Mouse (Mus musculus): ENCODE data around the gene Rfx5. TPM values are rescaled to one million over a fixed set of nuclear protein-coding genes. Genes with fewer than 3 reads are reported as not detected.
A peak's percentile ranks its signal among the peaks of the same experiment; 100 is the strongest.
"Not testable (repeated sequence)": the region's sequence is repeated elsewhere in the genome, so short reads cannot be mapped to it uniquely, and the experiment has no call there.

Rfx5 gene
- 8.5 and 9.6 TPM in 2 replicates for polyA plus RNA-seq (2015; fragmentation: Nextera tagmentation; extraction: Ambion mirVana)

- H3K4me2 ChIP-seq: peak within 1 kb of the TSS; percentile 62
- peak; percentile 96 for ATAC-seq (ENCODE audit: insufficient read depth, low FRiP score, low read depth)
- WGBS: under 1% methylated on average over 50 of the region's 50 CpGs
Observed at GRCm38 (mm10) chr3:94953764-94954616, at the start of gene Rfx5. TSS of gene Rfx5 (plus strand) at chr3:94954075.

GRCm38 (mm10) chr3:94904759-94905158 lies 49.1 kb upstream of the Rfx5 start:
- 63% methylated on average over 3 of the region's 3 CpGs for WGBS
- not testable (repeated sequence) for H3K9ac ChIP-seq; H3K9me3 ChIP-seq; H3K4me1 ChIP-seq; H3K27ac ChIP-seq; H3K27me3 ChIP-seq (replicated peaks); ATAC-seq (ENCODE audit: insufficient read depth, low FRiP score, low read depth); H3K4me3 ChIP-seq (replicated peaks); H3K4me2 ChIP-seq; H3K36me3 ChIP-seq

More at GRCm38 (mm10) chr3:94953764-94954616, at the start of gene Rfx5:
- H3K27me3 ChIP-seq (replicated peaks): no peaks in the 10 kb centered on the region
- H3K9me3 ChIP-seq: no peaks in the 10 kb centered on the region
- peak within 1 kb of the TSS; percentile 96 for H3K27ac ChIP-seq
- 0 out of 2 replicates have a peak, but pooled peaks cover 13% of the 10 kb centered on the region for H3K4me1 ChIP-seq
- H3K4me3 ChIP-seq (replicated peaks): peak within 1 kb of the TSS; percentile 62
- H3K36me3 ChIP-seq: peaks cover 36% of the 10 kb centered on the region
- H3K9ac ChIP-seq: peak within 1 kb of the TSS; percentile 70

- Histone ChIP-seq H3K36me3 (no peaks in the 10 kb centered on the region), H3K9ac (no peak overlapping the region), H3K4me1 (no peaks in the 10 kb centered on the region), H3K9me3 (no peaks in the 10 kb centered on the region), H3K27me3 (replicated peaks) (no peaks in the 10 kb centered on the region), H3K4me3 (replicated peaks) (no peak overlapping the region), H3K27ac (no peak overlapping the region), H3K4me2 (no peak overlapping the region)
- no peak for ATAC-seq (ENCODE audit: insufficient read depth, low FRiP score, low read depth)
- WGBS: 57% methylated on average over 1 of the region's 1 CpGs
Observed at GRCm38 (mm10) chr3:94906482-94906881, 47.4 kb upstream of the Rfx5 start.

- no peaks in the 10 kb centered on the region for H3K9me3 ChIP-seq
- H3K36me3 ChIP-seq: no peaks in the 10 kb centered on the region
- no peaks in the 10 kb centered on the region for H3K4me1 ChIP-seq
- H3K27me3 ChIP-seq (replicated peaks): no peaks in the 10 kb centered on the region
- no peak overlapping the region for H3K27ac ChIP-seq
- H3K4me3 ChIP-seq (replicated peaks): no peak overlapping the region
- H3K4me2 ChIP-seq: no peak overlapping the region
- H3K9ac ChIP-seq: no peak overlapping the region
- no peak for ATAC-seq (ENCODE audit: insufficient read depth, low FRiP score, low read depth)
- WGBS: 59% methylated on average over 2 of the region's 2 CpGs
Observed at GRCm38 (mm10) chr3:94911050-94911693, 42.7 kb upstream of the Rfx5 start.

DNA sequence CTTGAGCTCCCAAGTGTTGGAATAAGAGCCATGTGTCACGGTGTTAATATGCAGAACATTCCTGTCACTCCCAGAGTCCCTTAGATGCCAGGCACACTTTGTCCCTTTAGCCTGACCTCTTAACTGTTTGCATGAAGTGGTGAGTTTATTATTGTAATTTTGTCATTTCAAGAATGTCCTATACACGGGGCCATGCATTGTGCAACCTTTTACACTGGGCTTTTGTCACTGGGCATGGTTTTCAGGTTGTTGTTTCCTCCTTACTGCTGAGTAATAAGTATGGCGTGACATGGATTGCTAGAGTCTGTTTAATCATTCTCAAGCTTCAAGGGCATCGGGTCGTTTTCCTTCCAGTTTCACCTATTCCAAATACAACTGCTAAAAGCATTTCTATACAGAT lies 40.1 kb upstream of the Rfx5 start:
- H3K9me3 ChIP-seq: no peaks in the 10 kb centered on the region
- no peak overlapping the region for H3K9ac ChIP-seq
- H3K4me3 ChIP-seq (replicated peaks): no peak overlapping the region
- WGBS: 45% methylated on average over 5 of the region's 5 CpGs
- H3K4me1 ChIP-seq: 0 out of 2 replicates have a peak, but pooled peaks cover 3% of the 10 kb centered on the region
- H3K27ac ChIP-seq: peak overlapping the region; percentile 42; the same call in 1 of the 2 replicates
- no peak for ATAC-seq (ENCODE audit: insufficient read depth, low FRiP score, low read depth)
- H3K27me3 ChIP-seq (replicated peaks): no peaks in the 10 kb centered on the region
- no peaks in the 10 kb centered on the region for H3K36me3 ChIP-seq
- no peak overlapping the region for H3K4me2 ChIP-seq

- H3K4me2 ChIP-seq: no peak overlapping the region
- 0 out of 2 replicates have a peak, but pooled peaks cover 3% of the 10 kb centered on the region for H3K4me1 ChIP-seq
- H3K9me3 ChIP-seq: no peaks in the 10 kb centered on the region
- H3K27ac ChIP-seq: no peak overlapping the region
- H3K36me3 ChIP-seq: no peaks in the 10 kb centered on the region
- H3K9ac ChIP-seq: no peak overlapping the region
- no peak for ATAC-seq (ENCODE audit: insufficient read depth, low FRiP score, low read depth)
- no peak overlapping the region for H3K4me3 ChIP-seq (replicated peaks)
- H3K27me3 ChIP-seq (replicated peaks): no peaks in the 10 kb centered on the region
- 75% methylated on average over 7 of the region's 7 CpGs for WGBS
Observed at GRCm38 (mm10) chr3:94915903-94916741, 37.8 kb upstream of the Rfx5 start.

DNA sequence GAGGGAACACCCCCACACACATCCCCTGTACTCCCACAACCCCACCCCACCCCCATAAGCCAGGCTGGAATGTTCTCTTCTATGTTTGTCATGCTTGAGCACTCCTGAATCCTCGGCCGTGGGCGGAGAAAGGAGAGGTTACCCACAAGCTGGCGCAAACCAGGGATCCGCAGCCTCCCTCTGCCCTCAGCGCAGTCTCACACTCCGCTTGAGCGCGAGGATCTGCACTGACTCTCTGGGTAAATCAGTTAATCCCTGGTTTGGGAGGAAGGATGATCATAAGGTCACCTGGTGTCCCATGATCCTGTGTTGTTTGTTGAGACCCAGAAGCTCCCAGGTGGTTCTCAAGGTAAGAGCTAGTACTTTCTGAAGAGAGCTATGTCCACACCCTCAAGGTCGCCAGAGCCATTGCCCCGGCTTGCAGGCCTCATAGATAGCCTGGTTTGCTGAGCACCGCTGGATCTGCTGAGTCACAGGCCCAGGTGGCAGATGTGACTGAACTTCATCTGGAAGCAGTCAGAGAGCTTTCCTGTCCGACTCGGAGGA lies 36.0 kb upstream of the Rfx5 start:
- WGBS: 39% methylated on average over 14 of the region's 14 CpGs
- ATAC-seq (ENCODE audit: insufficient read depth, low FRiP score, low read depth): peak; percentile 73
- H3K4me2 ChIP-seq: no peak overlapping the region

GRCm38 (mm10) chr3:94918845-94919244 lies 35.0 kb upstream of the Rfx5 start:
- 74% methylated on average over 4 of the region's 4 CpGs for WGBS
- Histone ChIP-seq H3K36me3 (no peaks in the 10 kb centered on the region), H3K27me3 (replicated peaks) (no peaks in the 10 kb centered on the region), H3K4me3 (replicated peaks) (no peak overlapping the region), H3K9me3 (no peaks in the 10 kb centered on the region), H3K27ac (no peak overlapping the region), H3K9ac (no peak overlapping the region), H3K4me1 (0 out of 2 replicates have a peak, but pooled peaks cover 3% of the 10 kb centered on the region), H3K4me2 (no peak overlapping the region)
- ATAC-seq (ENCODE audit: insufficient read depth, low FRiP score, low read depth): no peak

More for the DNA sequence above, 36.0 kb upstream of the Rfx5 start:
- Histone ChIP-seq H3K36me3 (no peaks in the 10 kb centered on the region), H3K27ac (peak overlapping the region; percentile 57; the same call in 1 of the 2 replicates), H3K9me3 (no peaks in the 10 kb centered on the region), H3K4me1 (0 out of 2 replicates have a peak, but pooled peaks cover 3% of the 10 kb centered on the region), H3K9ac (no peak overlapping the region), H3K27me3 (replicated peaks) (no peaks in the 10 kb centered on the region), H3K4me3 (replicated peaks) (no peak overlapping the region)

GRCm38 (mm10) chr3:94921104-94921503 lies 32.8 kb upstream of the Rfx5 start:
- ATAC-seq (ENCODE audit: insufficient read depth, low FRiP score, low read depth): no peak
- Histone ChIP-seq H3K4me1 (0 out of 2 replicates have a peak, but pooled peaks cover 3% of the 10 kb centered on the region), H3K9ac (no peak overlapping the region), H3K27ac (no peak overlapping the region), H3K4me3 (replicated peaks) (no peak overlapping the region), H3K36me3 (no peaks in the 10 kb centered on the region), H3K4me2 (no peak overlapping the region), H3K9me3 (no peaks in the 10 kb centered on the region), H3K27me3 (replicated peaks) (no peaks in the 10 kb centered on the region)
- WGBS: 40% methylated on average over 3 of the region's 3 CpGs

DNA sequence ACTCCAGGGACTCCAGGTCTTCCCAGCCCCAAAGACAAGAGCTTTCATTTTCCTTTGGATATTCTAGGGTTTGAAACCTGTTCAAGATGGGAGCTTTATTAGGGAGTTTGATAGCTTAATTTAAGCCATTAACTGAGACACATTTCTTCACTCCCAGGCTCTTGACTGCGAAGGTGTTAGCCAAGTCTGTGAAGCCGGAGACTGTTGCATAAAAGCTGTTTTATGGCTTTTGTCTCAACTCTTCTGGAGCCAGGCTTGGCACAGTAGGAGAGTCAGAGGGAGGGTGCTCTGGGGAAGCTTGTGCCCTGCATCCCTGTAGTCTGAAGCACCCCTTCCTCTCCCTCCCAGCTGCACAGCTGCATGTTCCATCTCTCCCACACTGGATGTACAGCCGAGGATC lies 31.5 kb upstream of the Rfx5 start:
- H3K27me3 ChIP-seq (replicated peaks): no peaks in the 10 kb centered on the region
- 45% methylated on average over 3 of the region's 3 CpGs for WGBS
- H3K4me2 ChIP-seq: no peak overlapping the region
- 0 out of 2 replicates have a peak, but pooled peaks cover 3% of the 10 kb centered on the region for H3K4me1 ChIP-seq
- H3K9ac ChIP-seq: no peak overlapping the region
- no peaks in the 10 kb centered on the region for H3K9me3 ChIP-seq
- ATAC-seq (ENCODE audit: insufficient read depth, low FRiP score, low read depth): no peak
- no peaks in the 10 kb centered on the region for H3K36me3 ChIP-seq
- H3K4me3 ChIP-seq (replicated peaks): no peak overlapping the region
- no peak overlapping the region for H3K27ac ChIP-seq

- ATAC-seq (ENCODE audit: insufficient read depth, low FRiP score, low read depth): no peak
- Histone ChIP-seq H3K27me3 (replicated peaks) (no peaks in the 10 kb centered on the region), H3K36me3 (no peaks in the 10 kb centered on the region), H3K9me3 (no peaks in the 10 kb centered on the region), H3K27ac (no peak overlapping the region), H3K4me2 (no peak overlapping the region), H3K4me3 (replicated peaks) (no peak overlapping the region), H3K9ac (no peak overlapping the region), H3K4me1 (no peaks in the 10 kb centered on the region)
- WGBS: 39% methylated on average over 8 of the region's 8 CpGs
Observed at GRCm38 (mm10) chr3:94924688-94925087, 29.2 kb upstream of the Rfx5 start.

Data from stomach, embryonic 15.5 days (tissue).